Mouse (Mus musculus) embryo, embryonic 9.5 days (tissue): ENCODE data around the gene Retnlg.
"Not testable (repeated sequence)": the region's sequence is repeated elsewhere in the genome, so short reads cannot be mapped to it uniquely, and the experiment has no call there.

Experiments
- DNase-seq: peaks from one replicate; pipeline ENCODE4 v3.0.0-alpha.2; 2017; ENCODE audit errors: extremely low spot score

The Retnlg gene

GRCm38 (mm10) chr16:48872321-48872720 lies at the start of gene Retnlg:
Gene Retnlg, plus strand, starts transcription at chr16:48872621.
- no peak for DNase-seq

- no peak for DNase-seq
Measured at GRCm38 (mm10) chr16:48826474-48826873, 45.9 kb upstream of the Retnlg start.

GRCm38 (mm10) chr16:48827625-48828024 lies 44.8 kb upstream of the Retnlg start:
- DNase-seq = no peak

- no peak for DNase-seq
Measured at GRCm38 (mm10) chr16:48829060-48829459, 43.4 kb upstream of the Retnlg start.

GRCm38 (mm10) chr16:48832055-48832454 lies 40.4 kb upstream of the Retnlg start:
- DNase-seq = no peak

GRCm38 (mm10) chr16:48833626-48834025 lies 38.8 kb upstream of the Retnlg start:
- not testable (repeated sequence) for DNase-seq

GRCm38 (mm10) chr16:48842266-48842665 lies 30.2 kb upstream of the Retnlg start, which contains the start of gene Retnla:
Gene Retnla, plus strand, starts transcription at chr16:48842551.
- no peak for DNase-seq

GRCm38 (mm10) chr16:48843671-48844386 lies 28.6 kb upstream of the Retnlg start:
- no peak for DNase-seq

GRCm38 (mm10) chr16:48865004-48865403 lies 7.4 kb upstream of the Retnlg start:
- not testable (repeated sequence) for DNase-seq

GRCm38 (mm10) chr16:48867690-48868089 lies 4.7 kb upstream of the Retnlg start:
- DNase-seq = no peak

- no peak for DNase-seq
Measured at GRCm38 (mm10) chr16:48868663-48869062, 3.8 kb upstream of the Retnlg start.

- no peak for DNase-seq
Measured at GRCm38 (mm10) chr16:48869671-48870070, 2.8 kb upstream of the Retnlg start.

GRCm38 (mm10) chr16:48871754-48872153 lies 667 bp upstream of the Retnlg start:
- no peak for DNase-seq

- no peak for DNase-seq
Measured at GRCm38 (mm10) chr16:48890733-48891132, 18.3 kb downstream of the Retnlg start.

GRCm38 (mm10) chr16:48899868-48900267 lies 27.4 kb downstream of the Retnlg start:
- no peak for DNase-seq

GRCm38 (mm10) chr16:48911184-48911583 lies 38.8 kb downstream of the Retnlg start:
- no peak for DNase-seq

- no peak for DNase-seq
Measured at GRCm38 (mm10) chr16:48913206-48913605, 40.8 kb downstream of the Retnlg start.

- no peak for DNase-seq
Measured at GRCm38 (mm10) chr16:48923724-48924123, 51.3 kb downstream of the Retnlg start.
